Mouse (Mus musculus) telencephalon, adult 2 months (tissue): ENCODE measurements around the gene Ms4a13.
"Not testable (repeated sequence)": the region's sequence is repeated elsewhere in the genome, so short reads cannot be mapped to it uniquely, and the experiment has no call there.

ENCODE experiments used
- DNase-seq: peaks from one replicate; pipeline ENCODE4 v3.0.0-alpha.2; 2011; ENCODE audit warnings: low read depth, low spot score

Gene Ms4a13

GRCm38 (mm10) chr19:11196546-11196945 is at the start of gene Ms4a13:
Gene Ms4a13 (minus strand): TSS chr19:11196737.
- DNase-seq, result no peak

DNA sequence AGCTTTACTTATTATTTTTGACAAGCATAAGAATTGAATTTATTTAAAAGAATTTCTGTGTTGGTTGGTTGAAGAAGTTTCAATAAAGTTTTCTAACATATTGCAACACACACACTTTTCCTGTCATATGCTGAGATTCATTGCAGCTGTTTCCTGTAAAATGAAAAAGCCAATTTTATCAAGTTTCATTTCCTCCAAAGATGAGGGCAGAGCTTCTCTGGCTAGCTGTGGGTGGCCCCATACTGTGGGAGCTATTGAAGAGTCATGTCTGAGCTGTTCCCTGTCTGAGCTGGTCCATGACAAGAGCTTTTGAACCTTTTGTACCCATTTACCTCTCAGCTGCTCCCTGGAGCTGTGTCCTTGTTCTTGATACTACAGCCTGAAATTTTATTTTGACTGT is 47.7 kb upstream of the Ms4a13 start:
- no peak for DNase-seq

DNA sequence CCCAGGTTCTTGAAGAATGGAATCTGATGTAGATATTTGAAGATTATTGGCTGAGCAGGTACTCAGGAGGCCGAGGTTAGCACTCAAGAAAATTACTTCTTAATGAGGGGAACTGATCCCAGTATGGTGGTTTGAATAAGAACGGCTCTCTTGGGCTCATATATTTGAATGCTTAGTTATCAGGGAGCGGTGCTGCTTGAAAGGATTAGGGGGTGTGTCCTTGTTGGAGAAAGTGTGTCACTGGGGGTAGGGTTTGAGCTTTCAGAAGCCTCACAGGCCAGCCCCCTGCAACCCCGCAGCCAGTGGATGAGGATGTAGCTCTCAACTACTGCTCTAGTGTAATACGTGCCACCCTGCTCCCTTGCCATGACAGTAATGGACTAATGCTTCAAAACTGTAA is 46.0 kb upstream of the Ms4a13 start:
- no peak for DNase-seq

- DNase-seq, result no peak
Observed at GRCm38 (mm10) chr19:11235820-11236219, 39.3 kb upstream of the Ms4a13 start.

GRCm38 (mm10) chr19:11234921-11235735 is 38.6 kb upstream of the Ms4a13 start:
- DNase-seq, result no peak

DNA sequence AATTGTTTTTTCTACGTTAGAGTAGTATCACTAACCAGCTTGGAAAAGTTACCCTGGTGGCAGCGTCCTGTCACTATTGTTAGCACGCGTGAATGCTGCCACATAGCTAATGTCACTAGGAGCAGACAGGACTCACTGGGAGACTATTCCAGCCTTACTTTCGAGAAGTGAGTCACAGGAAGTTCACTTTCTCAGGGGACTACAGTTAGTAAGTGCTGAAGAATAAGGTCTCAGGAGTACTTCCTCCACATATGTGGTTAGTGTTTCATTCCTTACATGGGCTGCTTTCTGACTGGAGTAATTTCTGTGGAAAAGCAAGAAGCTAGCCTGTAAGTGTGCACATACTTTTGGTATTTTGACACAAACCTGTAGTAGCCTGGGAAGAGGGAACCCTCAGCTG is 37.7 kb upstream of the Ms4a13 start:
- DNase-seq, result no peak

DNA sequence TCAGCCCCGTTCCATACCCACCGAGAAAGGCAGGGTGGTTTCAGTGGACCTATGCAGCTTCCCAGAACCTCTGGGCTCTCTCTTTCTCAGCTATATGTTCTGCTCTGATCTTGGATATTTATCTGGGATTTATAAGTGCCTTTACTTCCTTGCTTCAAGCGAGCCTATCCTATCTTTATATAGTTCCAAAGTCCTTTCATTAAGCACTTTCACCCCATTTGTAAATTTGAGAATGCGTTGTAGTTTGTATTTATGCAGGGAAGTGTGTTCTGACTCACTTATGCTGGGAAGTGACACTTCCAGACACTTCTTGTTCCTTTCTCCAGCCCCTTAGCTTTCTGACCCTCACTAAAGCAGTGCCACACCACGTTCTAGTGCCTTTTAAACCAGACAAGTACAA is 35.8 kb upstream of the Ms4a13 start, which contains the start of gene Ms4a12:
Gene Ms4a12, minus strand, starts transcription at position 101 of the 400 bp plus-strand sequence.
- no peak for DNase-seq

DNA sequence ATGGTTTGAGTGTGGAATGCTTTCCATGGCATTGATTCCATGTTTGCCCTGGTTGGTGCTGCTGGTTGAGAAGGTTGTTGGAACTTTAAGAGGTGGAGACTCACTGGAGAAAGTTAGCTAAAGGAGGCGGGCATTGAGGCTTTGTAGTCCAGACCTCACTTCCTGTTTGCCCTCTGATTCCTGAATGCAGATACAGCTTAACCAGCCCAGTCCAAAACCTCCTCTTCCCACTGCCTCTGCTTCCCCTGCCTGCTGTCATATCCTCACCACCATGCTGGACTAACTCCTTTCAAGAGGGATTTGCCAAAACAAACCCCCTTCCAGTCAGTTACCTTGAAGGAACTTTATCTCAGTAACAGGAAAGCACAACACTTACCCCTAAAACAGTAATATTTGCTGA is 4.0 kb downstream of the Ms4a13 start:
- DNase-seq, result no peak

DNA sequence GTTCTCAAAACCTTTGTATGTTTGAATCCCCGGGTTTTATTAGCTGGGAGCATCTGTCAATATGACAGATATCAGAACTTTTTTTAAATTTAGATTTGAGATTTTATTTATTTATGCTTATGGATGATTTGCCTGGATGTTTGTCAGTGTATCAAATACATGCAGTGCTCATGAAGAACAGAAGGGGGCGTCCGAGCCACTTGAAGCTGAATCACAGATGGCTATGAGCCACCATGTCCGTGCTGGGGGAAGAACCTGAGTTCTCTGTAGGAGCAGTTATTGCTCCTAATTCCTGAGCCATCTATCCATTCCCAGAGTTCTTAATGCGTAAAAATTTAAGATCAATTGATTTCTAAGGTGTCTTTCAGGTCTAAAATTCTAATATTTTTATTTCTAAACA is 12.4 kb downstream of the Ms4a13 start:
- DNase-seq, result no peak

DNA sequence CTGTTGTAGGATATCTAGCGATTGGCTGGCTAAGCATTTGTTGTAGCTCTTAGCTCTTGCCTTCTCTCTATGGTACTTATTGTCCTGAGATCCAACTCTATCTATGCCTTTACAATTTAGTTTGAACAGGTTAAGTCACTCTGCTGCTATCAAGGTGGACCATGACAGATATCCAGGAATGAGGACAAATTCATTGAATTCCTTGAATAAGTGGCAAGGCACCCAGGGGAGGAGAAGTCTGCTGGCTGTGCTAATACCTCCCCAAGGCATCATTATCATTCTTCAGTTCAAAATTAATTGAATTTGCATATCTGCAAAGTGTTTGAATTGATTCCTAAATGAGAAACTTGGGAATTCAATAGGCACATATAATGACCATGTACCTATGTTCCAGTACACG is 19.1 kb downstream of the Ms4a13 start:
- no peak for DNase-seq

GRCm38 (mm10) chr19:11165172-11165571 is 31.4 kb downstream of the Ms4a13 start, which contains the start of gene 1700025F22Rik:
Gene 1700025F22Rik (minus strand): TSS chr19:11165320.
- no peak for DNase-seq

DNA sequence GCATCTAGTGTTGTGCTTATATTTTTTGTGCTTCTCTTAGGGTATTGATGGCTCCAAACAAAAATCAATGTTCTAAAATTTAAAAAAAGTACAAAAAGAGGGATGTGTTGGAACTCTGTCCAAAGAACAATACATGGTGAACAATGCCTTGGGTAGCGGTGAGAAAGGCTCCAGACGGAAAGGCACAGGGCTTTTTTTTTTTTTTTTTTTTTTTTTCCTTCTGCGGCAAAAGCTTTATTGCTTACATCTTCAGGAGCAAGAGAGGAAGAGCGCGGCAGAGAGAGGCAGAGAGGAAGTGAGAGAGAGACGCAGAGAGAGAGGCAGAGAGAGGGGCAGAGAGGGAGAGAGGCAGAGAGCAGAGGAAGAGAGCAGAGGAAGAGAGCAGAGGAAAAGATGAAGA is 38.6 kb downstream of the Ms4a13 start:
- not testable (repeated sequence) for DNase-seq

DNA sequence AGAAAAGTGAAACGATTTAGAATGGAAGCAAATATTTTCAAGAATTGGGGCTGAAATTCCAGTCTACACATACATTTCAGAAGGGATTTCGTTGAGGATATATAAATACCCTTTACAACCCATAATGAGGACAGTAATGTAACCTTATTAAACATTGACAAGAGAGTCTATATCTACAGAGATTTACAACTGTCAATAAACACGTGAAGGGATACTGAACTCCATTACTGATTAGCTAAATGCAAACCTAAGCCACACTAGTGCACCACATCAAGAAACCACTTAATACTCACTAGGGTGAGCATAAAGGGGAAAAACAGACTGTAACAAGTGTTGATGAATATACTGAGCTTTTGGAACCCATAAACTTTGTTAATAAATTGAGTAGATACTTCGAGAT is 61.2 kb downstream of the Ms4a13 start:
- DNase-seq, result no peak

DNA sequence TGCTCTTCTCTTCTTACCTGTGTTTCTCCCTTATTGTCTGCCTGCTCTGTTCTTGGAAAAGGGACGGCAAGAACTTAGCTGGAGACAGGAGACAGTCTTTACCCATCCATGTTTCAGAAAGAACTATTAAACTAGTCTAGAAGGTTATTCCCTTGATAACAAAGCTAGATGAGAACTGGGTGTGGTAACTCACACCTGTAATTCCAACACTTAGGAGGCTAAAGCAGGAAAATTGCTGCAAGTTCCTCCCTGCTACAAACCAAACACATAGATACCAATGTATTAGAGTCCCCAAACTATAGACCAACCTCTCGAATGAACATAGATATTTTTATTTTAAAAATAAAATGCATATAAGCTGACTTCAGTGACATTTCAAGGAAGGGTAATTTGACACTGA is 61.7 kb downstream of the Ms4a13 start:
- no peak for DNase-seq

- not testable (repeated sequence) for DNase-seq
Observed at GRCm38 (mm10) chr19:11130776-11131175, 65.8 kb downstream of the Ms4a13 start, which contains the start of gene 1700017D01Rik. Gene 1700017D01Rik (minus strand): TSS chr19:11130876.

DNA sequence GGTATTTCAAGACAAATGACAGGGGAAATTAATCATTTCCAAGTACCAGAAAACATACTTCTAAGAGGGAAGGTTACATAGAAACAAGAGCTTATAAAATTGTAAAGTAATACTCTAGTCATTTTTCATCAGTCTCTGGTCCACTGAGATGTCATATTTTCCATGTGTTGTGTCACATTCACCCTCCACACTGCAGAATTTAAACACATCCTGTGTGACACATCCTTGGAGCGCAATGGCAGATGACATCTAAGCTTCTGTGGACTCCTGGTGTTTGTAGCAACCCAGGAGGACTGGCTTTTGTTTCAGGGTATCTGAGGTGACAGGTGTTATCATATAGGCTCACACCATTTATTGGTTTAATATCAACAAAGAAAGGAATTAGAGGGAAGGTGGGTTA is 66.8 kb downstream of the Ms4a13 start:
- DNase-seq, result no peak

- DNase-seq, result not testable (repeated sequence)
Observed at GRCm38 (mm10) chr19:11121016-11121420, 75.5 kb downstream of the Ms4a13 start.
